Mouse (Mus musculus) megakaryocyte, embryonic 14.5 days (primary cell): ENCODE measurements around the gene Tex2. TPM values are rescaled to one million over a fixed set of nuclear protein-coding genes. Genes with fewer than 3 reads are reported as not detected.
"Not testable (repeated sequence)": the region's sequence is repeated elsewhere in the genome, so short reads cannot be mapped to it uniquely, and the experiment has no call there.

Experiments used
- H3K27me3 ChIP-seq: replicated peaks from 2 replicates; pipeline ENCODE3; 2012; ENCODE audit warnings: inconsistent platforms
- H3K36me3 ChIP-seq: replicated peaks from 2 replicates; pipeline ENCODE3; 2012; ENCODE audit warnings: low read length, inconsistent platforms, mixed read lengths
- H3K4me1 ChIP-seq: 2 replicates; pipeline ENCODE4 v1.6.1; 2012; ENCODE audit warnings: inconsistent platforms
- H3K4me3 ChIP-seq: replicated peaks from 2 replicates; pipeline ENCODE3; 2012; ENCODE audit warnings: moderate library complexity, mild to moderate bottlenecking, inconsistent platforms
- H3K9me3 ChIP-seq: 2 replicates; pipeline ENCODE4 v1.6.1; 2012; ENCODE audit warnings: inconsistent platforms
- FLI1 ChIP-seq: IDR thresholded peaks from 2 replicates; pipeline ENCODE4 v1.6.1; 2012; ENCODE audit warnings: low read length, inconsistent platforms, mixed read lengths
- GATA1 ChIP-seq: IDR thresholded peaks from 3 replicates; pipeline ENCODE4 v1.6.1; 2012; ENCODE audit warnings: mixed read lengths, low read length, inconsistent platforms, borderline replicate concordance
- polyA plus RNA-seq: library from polyadenylated mRNA; stranded (reverse); fragments of >175 nt; gene quantifications from 2 replicates; pipeline ENCODE4 v1.2.3, GENCODE M21; 2012; ENCODE audit warnings: low replicate concordance; ENCODE audit not compliant: insufficient read depth

Gene Tex2
- polyA plus RNA-seq, 1 experiment = 7.4 TPM

- TF ChIP-seq GATA1 (no peak), FLI1 (no peak)
- Histone ChIP-seq H3K4me1 (peaks cover 54% of the 10 kb centered on the region), H3K4me3 (no peak overlapping the region), H3K9me3 (no peaks in the 10 kb centered on the region), H3K27me3 (no peaks in the 10 kb centered on the region), H3K36me3 (no peaks in the 10 kb centered on the region)
Measured at GRCm38 (mm10) chr11:106641580-106641979, 28.4 kb upstream of the Tex2 start.

GRCm38 (mm10) chr11:106640059-106640458 lies 26.8 kb upstream of the Tex2 start:
- TF ChIP-seq FLI1 (no peak), GATA1 (no peak)
- Histone ChIP-seq H3K27me3 (no peaks in the 10 kb centered on the region), H3K4me1 (peaks cover 54% of the 10 kb centered on the region), H3K9me3 (no peaks in the 10 kb centered on the region), H3K4me3 (no peak overlapping the region), H3K36me3 (no peaks in the 10 kb centered on the region)

GRCm38 (mm10) chr11:106639356-106639692 lies 26.1 kb upstream of the Tex2 start:
- H3K4me1 ChIP-seq = peaks cover 54% of the 10 kb centered on the region
- H3K4me3 ChIP-seq = no peak overlapping the region
- H3K36me3 ChIP-seq = no peaks in the 10 kb centered on the region
- no peaks in the 10 kb centered on the region for H3K9me3 ChIP-seq
- TF ChIP-seq GATA1 = no peak
- TF ChIP-seq FLI1 = no peak
- H3K27me3 ChIP-seq = no peaks in the 10 kb centered on the region

GRCm38 (mm10) chr11:106638551-106639355 lies 25.5 kb upstream of the Tex2 start:
- TF ChIP-seq FLI1 (no peak), GATA1 (no peak)
- Histone ChIP-seq H3K27me3 (no peaks in the 10 kb centered on the region), H3K9me3 (no peaks in the 10 kb centered on the region), H3K36me3 (no peaks in the 10 kb centered on the region), H3K4me1 (peaks cover 48% of the 10 kb centered on the region), H3K4me3 (no peak overlapping the region)

GRCm38 (mm10) chr11:106637754-106638153 lies 24.5 kb upstream of the Tex2 start:
- Histone ChIP-seq H3K27me3 (no peaks in the 10 kb centered on the region), H3K9me3 (peaks cover 8% of the 10 kb centered on the region), H3K36me3 (peaks cover 2% of the 10 kb centered on the region), H3K4me1 (peaks cover 47% of the 10 kb centered on the region), H3K4me3 (no peak overlapping the region)
- TF ChIP-seq GATA1 = no peak
- TF ChIP-seq FLI1 = no peak

GRCm38 (mm10) chr11:106635946-106636345 lies 22.7 kb upstream of the Tex2 start:
- no peak overlapping the region for H3K4me3 ChIP-seq
- peaks cover 25% of the 10 kb centered on the region for H3K9me3 ChIP-seq
- H3K4me1 ChIP-seq = peaks cover 33% of the 10 kb centered on the region
- peaks cover 2% of the 10 kb centered on the region for H3K36me3 ChIP-seq
- H3K27me3 ChIP-seq = no peaks in the 10 kb centered on the region
- TF ChIP-seq GATA1 (no peak), FLI1 (no peak)

GRCm38 (mm10) chr11:106634175-106634574 lies 21.0 kb upstream of the Tex2 start:
- H3K4me1 ChIP-seq = peaks cover 16% of the 10 kb centered on the region

GRCm38 (mm10) chr11:106633456-106633855 lies 20.2 kb upstream of the Tex2 start:
- TF ChIP-seq GATA1 (no peak), FLI1 (no peak)
- peaks cover 34% of the 10 kb centered on the region for H3K9me3 ChIP-seq
- peaks cover 2% of the 10 kb centered on the region for H3K36me3 ChIP-seq
- no peaks in the 10 kb centered on the region for H3K27me3 ChIP-seq
- no peak overlapping the region for H3K4me3 ChIP-seq
- H3K4me1 ChIP-seq = peaks cover 9% of the 10 kb centered on the region

More at GRCm38 (mm10) chr11:106634175-106634574, 21.0 kb upstream of the Tex2 start:
- H3K9me3 ChIP-seq = peaks cover 32% of the 10 kb centered on the region
- not testable (repeated sequence) for H3K36me3 ChIP-seq, H3K27me3 ChIP-seq, H3K4me3 ChIP-seq

- H3K9me3 ChIP-seq = peaks cover 25% of the 10 kb centered on the region
- H3K4me3 ChIP-seq = peak overlapping the region; percentile 0
- H3K4me1 ChIP-seq = peaks cover 54% of the 10 kb centered on the region
- H3K36me3 ChIP-seq = peaks cover 3% of the 10 kb centered on the region
- TF ChIP-seq FLI1 = no peak
- no peak for TF ChIP-seq GATA1
- no peaks in the 10 kb centered on the region for H3K27me3 ChIP-seq
Measured at GRCm38 (mm10) chr11:106627692-106628091, 14.5 kb upstream of the Tex2 start.

- TF ChIP-seq GATA1 (no peak), FLI1 (no peak)
- peaks cover 3% of the 10 kb centered on the region for H3K36me3 ChIP-seq
- H3K9me3 ChIP-seq = 0 out of 2 replicates have a peak, but pooled peaks cover 5% of the 10 kb centered on the region
- H3K27me3 ChIP-seq = no peaks in the 10 kb centered on the region
- peaks cover 75% of the 10 kb centered on the region for H3K4me1 ChIP-seq
- H3K4me3 ChIP-seq = no peak overlapping the region
Measured at GRCm38 (mm10) chr11:106625577-106625976, 12.4 kb upstream of the Tex2 start.
